Mouse (Mus musculus): ENCODE results near the gene Lgr4. TPM values are rescaled to one million over a fixed set of nuclear protein-coding genes. Genes with fewer than 3 reads are reported as not detected.

The Lgr4 gene
- polyA plus RNA-seq, 1 experiment from 2014 or later, result 15.1 TPM

DNA sequence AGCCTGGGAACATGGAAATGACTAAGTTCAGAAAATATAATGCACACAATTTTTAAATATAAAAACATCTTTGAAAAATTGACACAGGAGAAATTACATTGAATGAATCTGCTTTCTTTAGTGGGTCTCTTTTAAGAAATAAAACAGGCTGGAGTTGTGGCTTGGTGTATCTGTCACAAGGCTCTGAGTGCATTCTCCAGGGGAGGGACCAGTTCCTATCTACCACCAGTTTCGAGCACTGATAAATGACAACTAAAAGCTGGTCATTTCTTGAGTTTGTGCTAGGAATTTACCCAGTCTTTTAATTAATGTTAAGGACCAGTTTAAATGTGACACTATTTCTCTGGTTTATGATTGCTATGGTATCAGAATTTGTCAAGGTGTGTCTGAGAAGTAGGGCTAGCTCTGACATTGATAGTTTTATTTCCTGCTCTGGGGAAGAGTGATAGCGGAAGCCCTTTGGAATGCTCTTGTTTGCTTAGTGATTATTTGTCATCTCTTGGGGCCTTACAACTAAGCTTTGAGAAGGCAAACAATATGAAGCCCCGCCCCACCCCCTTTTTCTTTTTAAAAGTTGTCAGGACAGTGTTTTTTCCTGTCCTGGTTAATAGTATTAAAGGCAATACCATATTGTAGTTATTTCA is 88.3 kb downstream of the Lgr4 start:
- ATAC-seq (ENCODE audit: insufficient number of reproducible peaks, low FRiP score, low TSS enrichment, low read depth) (no peak), DNase-seq (ENCODE audit: low spot score) (no peak)
- no peak overlapping the region for H3K4me2 ChIP-seq (ENCODE audit: low read depth, severe bottlenecking)
- H3K36me3 ChIP-seq (ENCODE audit: control insufficient read depth, insufficient read depth, low read length), result peaks cover 8% of the 10 kb centered on the region
- WGBS, result 92% methylated on average over 3 of the region's 3 CpGs
- H3K27ac ChIP-seq (replicated peaks; ENCODE audit: low read depth, low read length), result no peak overlapping the region
- no peak overlapping the region for H3K9ac ChIP-seq (ENCODE audit: low read length)
- no peaks in the 10 kb centered on the region for H3K4me1 ChIP-seq (ENCODE audit: control insufficient read depth, insufficient read depth, low read length)
- no peaks in the 10 kb centered on the region for H3K27me3 ChIP-seq (ENCODE audit: control insufficient read depth, insufficient read depth, low read length)
- no peak overlapping the region for H3K4me3 ChIP-seq (ENCODE audit: low read depth, low read length)
- no peaks in the 10 kb centered on the region for H3K9me3 ChIP-seq (ENCODE audit: control insufficient read depth, low read length)

DNA sequence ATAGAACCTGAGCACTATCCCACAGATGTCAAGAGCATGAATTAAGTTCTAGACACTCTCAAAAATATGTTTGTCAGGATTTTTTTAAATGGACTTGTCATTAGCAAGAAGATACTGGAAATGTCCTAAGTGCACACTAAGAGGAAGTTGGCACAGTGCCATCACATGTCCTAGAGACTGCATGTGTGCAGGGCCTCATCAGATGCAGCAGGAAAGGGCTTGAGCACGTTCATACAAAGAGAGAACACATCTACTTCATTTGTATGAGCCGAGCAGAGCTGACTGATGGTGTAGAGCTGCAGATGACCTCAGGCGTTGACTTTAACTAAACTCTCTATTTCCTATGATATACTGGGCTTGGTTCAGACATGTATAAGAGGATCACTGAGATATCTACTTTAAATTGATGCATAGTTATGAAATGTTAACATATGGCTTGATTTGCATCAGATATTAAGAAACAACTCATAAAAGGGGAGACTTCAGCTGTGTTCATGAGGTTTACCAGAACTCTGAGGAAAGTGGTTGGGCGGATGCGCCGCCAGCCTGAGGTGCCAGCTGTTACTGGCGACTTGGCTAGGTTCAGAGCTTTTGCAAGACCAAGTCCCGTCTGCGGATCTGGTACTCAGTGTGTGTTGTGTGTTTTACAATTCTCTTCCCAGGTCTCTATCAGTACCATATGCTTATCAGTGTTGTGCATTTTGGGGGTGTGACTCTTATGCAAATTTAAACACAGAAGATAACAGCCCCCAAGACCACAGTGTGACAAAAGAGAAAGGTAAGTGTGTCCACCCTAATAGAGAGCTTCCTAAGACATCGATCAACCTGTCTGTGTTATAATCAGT is 90.2 kb downstream of the Lgr4 start:
- H3K27me3 ChIP-seq (ENCODE audit: control insufficient read depth, insufficient read depth, low read length), result no peaks in the 10 kb centered on the region
- H3K4me2 ChIP-seq (ENCODE audit: low read depth, severe bottlenecking), result no peak overlapping the region
- H3K36me3 ChIP-seq (ENCODE audit: control insufficient read depth, insufficient read depth, low read length), result peaks cover 6% of the 10 kb centered on the region; the same call in 1 of the 2 replicates
- H3K4me1 ChIP-seq (ENCODE audit: control insufficient read depth, insufficient read depth, low read length), result no peaks in the 10 kb centered on the region
- WGBS, result 95% methylated on average over 10 of the region's 10 CpGs
- H3K27ac ChIP-seq (replicated peaks; ENCODE audit: low read depth, low read length), result no peak overlapping the region
- H3K9me3 ChIP-seq (ENCODE audit: control insufficient read depth, low read length), result no peaks in the 10 kb centered on the region
- ATAC-seq (ENCODE audit: insufficient number of reproducible peaks, low FRiP score, low TSS enrichment, low read depth), result no peak
- DNase-seq (ENCODE audit: low spot score), result no peak
- no peak overlapping the region for H3K9ac ChIP-seq (ENCODE audit: low read length)
- no peak overlapping the region for H3K4me3 ChIP-seq (ENCODE audit: low read depth, low read length)

DNA sequence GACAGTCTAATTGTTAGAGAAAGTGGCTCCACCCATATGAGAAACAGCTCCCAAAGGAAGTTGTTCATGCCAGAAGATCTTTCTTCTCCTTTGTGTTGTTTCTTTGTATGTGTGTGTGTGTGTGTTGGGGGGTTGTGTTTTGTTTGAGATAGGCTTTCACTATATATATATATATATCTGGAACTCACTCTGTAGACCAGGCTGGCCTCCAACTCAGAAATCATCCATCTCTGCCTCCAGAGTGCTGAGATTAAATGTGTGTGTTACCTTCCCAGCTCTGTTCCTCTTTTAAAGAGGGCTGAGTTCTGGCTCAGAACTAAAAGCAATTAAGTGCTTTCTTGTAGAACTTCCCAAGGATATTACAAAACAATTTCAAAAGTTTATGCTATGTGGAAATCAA is 92.0 kb downstream of the Lgr4 start:
- no peaks in the 10 kb centered on the region for H3K27me3 ChIP-seq (ENCODE audit: control insufficient read depth, insufficient read depth, low read length)
- H3K9ac ChIP-seq (ENCODE audit: low read length), result no peak overlapping the region
- no peak overlapping the region for H3K4me3 ChIP-seq (ENCODE audit: low read depth, low read length)
- ATAC-seq (ENCODE audit: insufficient number of reproducible peaks, low FRiP score, low TSS enrichment, low read depth), result no peak
- H3K9me3 ChIP-seq (ENCODE audit: control insufficient read depth, low read length), result no peaks in the 10 kb centered on the region
- no peak overlapping the region for H3K27ac ChIP-seq (replicated peaks; ENCODE audit: low read depth, low read length)
- no peak overlapping the region for H3K4me2 ChIP-seq (ENCODE audit: low read depth, severe bottlenecking)
- DNase-seq (ENCODE audit: low spot score), result no peak
- peaks cover 6% of the 10 kb centered on the region; the same call in 1 of the 2 replicates for H3K36me3 ChIP-seq (ENCODE audit: control insufficient read depth, insufficient read depth, low read length)
- H3K4me1 ChIP-seq (ENCODE audit: control insufficient read depth, insufficient read depth, low read length), result no peaks in the 10 kb centered on the region

DNA sequence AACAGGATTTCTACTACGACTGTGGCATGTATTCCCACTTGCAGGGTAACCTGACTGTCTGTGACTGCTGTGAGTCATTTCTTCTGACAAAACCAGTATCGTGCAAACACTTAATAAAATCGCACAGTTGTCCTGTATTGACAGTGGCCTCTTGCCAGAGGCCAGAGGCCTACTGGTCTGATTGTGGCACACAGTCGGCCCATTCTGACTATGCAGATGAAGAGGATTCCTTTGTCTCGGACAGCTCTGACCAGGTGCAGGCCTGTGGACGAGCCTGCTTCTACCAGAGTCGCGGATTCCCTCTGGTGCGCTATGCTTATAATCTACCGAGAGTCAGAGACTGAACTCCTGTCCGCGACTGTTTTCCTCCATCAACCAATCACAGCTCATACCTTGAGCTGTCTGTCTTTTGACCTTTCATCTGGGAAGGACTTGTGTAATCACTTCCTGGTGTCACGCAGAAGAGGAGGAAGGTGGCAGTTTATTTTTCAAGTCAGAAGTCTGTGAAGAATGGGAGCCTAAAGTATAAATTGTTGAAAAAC is 94.8 kb downstream of the Lgr4 start:
- H3K27me3 ChIP-seq (ENCODE audit: control insufficient read depth, insufficient read depth, low read length), result no peaks in the 10 kb centered on the region
- no peak overlapping the region for H3K27ac ChIP-seq (replicated peaks; ENCODE audit: low read depth, low read length)
- no peaks in the 10 kb centered on the region for H3K9me3 ChIP-seq (ENCODE audit: control insufficient read depth, low read length)
- no peak for DNase-seq (ENCODE audit: low spot score)
- no peak overlapping the region for H3K9ac ChIP-seq (ENCODE audit: low read length)
- no peak overlapping the region for H3K4me3 ChIP-seq (ENCODE audit: low read depth, low read length)
- H3K36me3 ChIP-seq (ENCODE audit: control insufficient read depth, insufficient read depth, low read length), result peaks cover 6% of the 10 kb centered on the region; the same call in 1 of the 2 replicates
- no peak for ATAC-seq (ENCODE audit: insufficient number of reproducible peaks, low FRiP score, low TSS enrichment, low read depth)
- no peak overlapping the region for H3K4me2 ChIP-seq (ENCODE audit: low read depth, severe bottlenecking)
- H3K4me1 ChIP-seq (ENCODE audit: control insufficient read depth, insufficient read depth, low read length), result no peaks in the 10 kb centered on the region
- 94% methylated on average over 13 of the region's 13 CpGs for WGBS

GRCm38 (mm10) chr2:110017087-110017486 is 99.6 kb downstream of the Lgr4 start:
- 0 out of 2 replicates have a peak, but pooled peaks have one; percentile 16 for ATAC-seq (ENCODE audit: insufficient number of reproducible peaks, low FRiP score, low TSS enrichment, low read depth)
- WGBS, result 52% methylated on average over 7 of the region's 7 CpGs
- H3K4me2 ChIP-seq (ENCODE audit: low read depth, severe bottlenecking), result peak overlapping the region; percentile 76
- H3K36me3 ChIP-seq (ENCODE audit: control insufficient read depth, insufficient read depth, low read length), result peaks cover 3% of the 10 kb centered on the region; the same call in 1 of the 2 replicates
- no peak overlapping the region; the same call in 1 of the 2 replicates for H3K9ac ChIP-seq (ENCODE audit: low read length)
- H3K9me3 ChIP-seq (ENCODE audit: control insufficient read depth, low read length), result no peaks in the 10 kb centered on the region
- H3K4me3 ChIP-seq (ENCODE audit: low read depth, low read length), result peak overlapping the region; percentile 77
- H3K27ac ChIP-seq (replicated peaks; ENCODE audit: low read depth, low read length), result no peak overlapping the region; the same call in 1 of the 2 replicates
- no peaks in the 10 kb centered on the region for H3K27me3 ChIP-seq (ENCODE audit: control insufficient read depth, insufficient read depth, low read length)
- peaks cover 5% of the 10 kb centered on the region; the same call in 1 of the 2 replicates for H3K4me1 ChIP-seq (ENCODE audit: control insufficient read depth, insufficient read depth, low read length)
- no peak for DNase-seq (ENCODE audit: low spot score)

GRCm38 (mm10) chr2:110017616-110018505 is 100.4 kb downstream of the Lgr4 start, which contains the start of gene Ccdc34:
Gene Ccdc34 (plus strand): TSS chr2:110017817.
- peak; percentile 98 for ATAC-seq (ENCODE audit: insufficient number of reproducible peaks, low FRiP score, low TSS enrichment, low read depth)
- Histone ChIP-seq H3K27ac (replicated peaks; ENCODE audit: low read depth, low read length) (peak within 1 kb of the TSS; percentile 78), H3K36me3 (ENCODE audit: control insufficient read depth, insufficient read depth, low read length) (peaks cover 5% of the 10 kb centered on the region; the same call in 1 of the 2 replicates), H3K4me1 (ENCODE audit: control insufficient read depth, insufficient read depth, low read length) (peaks cover 5% of the 10 kb centered on the region; the same call in 1 of the 2 replicates), H3K27me3 (ENCODE audit: control insufficient read depth, insufficient read depth, low read length) (no peaks in the 10 kb centered on the region), H3K4me2 (ENCODE audit: low read depth, severe bottlenecking) (peak within 1 kb of the TSS; percentile 76), H3K9me3 (ENCODE audit: control insufficient read depth, low read length) (no peaks in the 10 kb centered on the region), H3K4me3 (ENCODE audit: low read depth, low read length) (peak within 1 kb of the TSS; percentile 77), H3K9ac (ENCODE audit: low read length) (peak within 1 kb of the TSS; percentile 88)
- peak; percentile 94 for DNase-seq (ENCODE audit: low spot score)
- under 1% methylated on average over 55 of the region's 55 CpGs for WGBS

GRCm38 (mm10) chr2:110019656-110020055 is 102.2 kb downstream of the Lgr4 start:
- Histone ChIP-seq H3K4me2 (ENCODE audit: low read depth, severe bottlenecking) (no peak overlapping the region), H3K9me3 (ENCODE audit: control insufficient read depth, low read length) (no peaks in the 10 kb centered on the region), H3K4me3 (ENCODE audit: low read depth, low read length) (no peak overlapping the region), H3K36me3 (ENCODE audit: control insufficient read depth, insufficient read depth, low read length) (peaks cover 7% of the 10 kb centered on the region; the same call in 1 of the 2 replicates), H3K9ac (ENCODE audit: low read length) (no peak overlapping the region), H3K4me1 (ENCODE audit: control insufficient read depth, insufficient read depth, low read length) (peaks cover 5% of the 10 kb centered on the region; the same call in 1 of the 2 replicates), H3K27me3 (ENCODE audit: control insufficient read depth, insufficient read depth, low read length) (no peaks in the 10 kb centered on the region), H3K27ac (replicated peaks; ENCODE audit: low read depth, low read length) (no peak overlapping the region)
- no peak for DNase-seq (ENCODE audit: low spot score)
- WGBS, result 87% methylated on average over 4 of the region's 4 CpGs
- no peak for ATAC-seq (ENCODE audit: insufficient number of reproducible peaks, low FRiP score, low TSS enrichment, low read depth)
